ENCODE assay signal across 8 mouse cellular contexts in the genomic region with DNA sequence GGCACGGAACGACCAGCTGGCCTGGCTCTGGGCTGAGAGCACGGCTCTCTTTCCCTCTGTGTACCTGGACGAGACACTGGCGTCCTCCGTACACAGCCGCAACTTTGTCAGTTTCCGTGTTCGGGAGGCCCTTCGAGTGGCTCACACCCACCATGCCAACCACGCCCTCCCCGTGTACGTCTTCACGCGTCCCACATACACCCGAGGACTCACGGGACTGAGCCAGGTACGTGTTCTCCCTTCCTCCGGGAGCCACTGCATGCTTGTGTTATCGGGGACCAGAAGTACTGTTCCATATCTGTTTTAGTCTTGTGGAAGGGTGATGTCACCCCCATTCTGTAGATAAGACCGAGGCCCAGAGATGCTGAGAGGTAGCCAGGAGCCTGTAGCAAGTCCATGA. TPM values are rescaled to one million over a fixed set of nuclear protein-coding genes. Genes with fewer than 3 reads are reported as not detected.
DNase-seq lines count a peak whose midpoint lies in the region; ATAC-seq lines count a peak whose summit lies in the region.

No protein-coding gene starts in this region.

- no peak for ATAC-seq in heart, embryonic 13.5 days (ENCODE audit: extremely low read depth, insufficient number of reproducible peaks, low FRiP score, low TSS enrichment)
- no peak for ATAC-seq in embryonic facial prominence, embryonic 13.5 days (ENCODE audit: insufficient number of reproducible peaks, insufficient read depth, low FRiP score, low TSS enrichment, low read depth)
- ATAC-seq in intestine, embryonic 16.5 days = no peak
- no peak for ATAC-seq in midbrain, embryonic 14.5 days (ENCODE audit: low FRiP score, low TSS enrichment)

- peak overlapping the region; percentile 93 for H3K9ac ChIP-seq in heart, embryonic 13.5 days
- peak overlapping the region; percentile 84 for H3K9ac ChIP-seq in embryonic facial prominence, embryonic 13.5 days
- peak overlapping the region; percentile 85 for H3K9ac ChIP-seq in intestine, embryonic 16.5 days (ENCODE audit: low read depth, low read length)
- H3K9ac ChIP-seq in midbrain, embryonic 14.5 days (replicated peaks; ENCODE audit: low read length) = peak overlapping the region; percentile 80

- H3K9me3 ChIP-seq in heart, embryonic 13.5 days = no peaks in the 10 kb centered on the region
- H3K9me3 ChIP-seq in embryonic facial prominence, embryonic 13.5 days = no peaks in the 10 kb centered on the region
- H3K9me3 ChIP-seq in intestine, embryonic 16.5 days (ENCODE audit: control insufficient read depth, low read length) = no peaks in the 10 kb centered on the region
- no peaks in the 10 kb centered on the region for H3K9me3 ChIP-seq in midbrain, embryonic 14.5 days (ENCODE audit: control insufficient read depth, low read length)

- no peak for DNase-seq in heart, postnatal 14 days
- no peak for DNase-seq in midbrain, embryonic 14.5 days
- DNase-seq in layer of hippocampus, postnatal 14 days (ENCODE audit: low spot score in 2 of 2) = no peak
- DNase-seq in natural killer cell, adult 2 months (ENCODE audit: low spot score in 2 of 2) = no peak
- DNase-seq in cerebellum, postnatal 10 days = no peak

- peak overlapping the region; percentile 81 for H3K4me2 ChIP-seq in heart, embryonic 13.5 days
- peak overlapping the region; percentile 88 for H3K4me2 ChIP-seq in embryonic facial prominence, embryonic 13.5 days
- peak overlapping the region; percentile 74 for H3K4me2 ChIP-seq in intestine, embryonic 16.5 days (ENCODE audit: low read depth, low read length)
- peak overlapping the region; percentile 83 for H3K4me2 ChIP-seq in midbrain, embryonic 14.5 days (ENCODE audit: low read length)

- H3K27me3 ChIP-seq in heart, embryonic 13.5 days (replicated peaks) = no peaks in the 10 kb centered on the region
- no peaks in the 10 kb centered on the region for H3K27me3 ChIP-seq in embryonic facial prominence, embryonic 13.5 days
- no peaks in the 10 kb centered on the region for H3K27me3 ChIP-seq in intestine, embryonic 16.5 days (replicated peaks; ENCODE audit: control insufficient read depth, insufficient read depth, low read length)
- no peaks in the 10 kb centered on the region for H3K27me3 ChIP-seq in midbrain, embryonic 14.5 days (ENCODE audit: control insufficient read depth, insufficient read depth, low read length)

- peaks cover 55% of the 10 kb centered on the region for H3K4me1 ChIP-seq in heart, embryonic 13.5 days
- H3K4me1 ChIP-seq in embryonic facial prominence, embryonic 13.5 days = peaks cover 44% of the 10 kb centered on the region
- H3K4me1 ChIP-seq in intestine, embryonic 16.5 days (ENCODE audit: control insufficient read depth, insufficient read depth, low read length) = peaks cover 46% of the 10 kb centered on the region
- H3K4me1 ChIP-seq in midbrain, embryonic 14.5 days (ENCODE audit: control insufficient read depth, insufficient read depth, low read length) = peaks cover 32% of the 10 kb centered on the region

- peaks cover 47% of the 10 kb centered on the region for H3K36me3 ChIP-seq in heart, embryonic 13.5 days
- H3K36me3 ChIP-seq in embryonic facial prominence, embryonic 13.5 days = peaks cover 45% of the 10 kb centered on the region
- H3K36me3 ChIP-seq in intestine, embryonic 16.5 days (ENCODE audit: control insufficient read depth, insufficient read depth, low read length) = peaks cover 3% of the 10 kb centered on the region; the same call in 1 of the 2 replicates
- peaks cover 49% of the 10 kb centered on the region for H3K36me3 ChIP-seq in midbrain, embryonic 14.5 days (ENCODE audit: control insufficient read depth, insufficient read depth, low read length)

- WGBS in heart, embryonic 13.5 days = 57% methylated on average over 21 of the region's 21 CpGs
- WGBS in embryonic facial prominence, embryonic 13.5 days = 89% methylated on average over 21 of the region's 21 CpGs
- whole genome bisulfite sequencing in intestine, embryonic 16.5 days = 65% methylated on average over 21 of the region's 21 CpGs
- 94% methylated on average over 21 of the region's 21 CpGs for WGBS in midbrain, embryonic 14.5 days

- intact Hi-C loops in heart, postnatal 14 days (cut with DNase I) = no loop called here

- H3K4me3 ChIP-seq in heart, embryonic 13.5 days = peak overlapping the region; percentile 87
- peak overlapping the region; percentile 83 for H3K4me3 ChIP-seq in embryonic facial prominence, embryonic 13.5 days
- H3K4me3 ChIP-seq in intestine, embryonic 16.5 days (ENCODE audit: low read length) = peak overlapping the region; percentile 78
- H3K4me3 ChIP-seq in midbrain, embryonic 14.5 days (replicated peaks; ENCODE audit: low read depth, low read length) = peak overlapping the region; percentile 85

- H3K27ac ChIP-seq in heart, embryonic 13.5 days (replicated peaks) = peak overlapping the region; percentile 83
- H3K27ac ChIP-seq in embryonic facial prominence, embryonic 13.5 days = peak overlapping the region; percentile 91; the same call in 1 of the 2 replicates
- H3K27ac ChIP-seq in intestine, embryonic 16.5 days (ENCODE audit: low read length) = peak overlapping the region; percentile 53
- no peak overlapping the region for H3K27ac ChIP-seq in midbrain, embryonic 14.5 days (replicated peaks; ENCODE audit: low read depth, low read length)

RNA-seq across cellular contexts. Expression of a gene that starts 3.1 kb away (rescaled TPM):
- 94.0 and 104 TPM in 2 replicates for polyA plus RNA-seq in heart, embryonic 13.5 days (2015; fragmentation: Nextera tagmentation; extraction: Ambion mirVana)
- 10 to 100 TPM; 35.8 to 43.1 TPM for total RNA-seq in heart, postnatal 14 days (2021)
- polyA plus RNA-seq in embryonic facial prominence, embryonic 13.5 days (2015; fragmentation: Nextera tagmentation; extraction: Ambion mirVana) = 118 TPM in 2 replicates
- 88.2 and 91.2 TPM in 2 replicates for polyA plus RNA-seq in intestine, embryonic 16.5 days (2015; fragmentation: Nextera tagmentation; extraction: Ambion mirVana)
- 86.8 and 97.7 TPM in 2 replicates for polyA plus RNA-seq in midbrain, embryonic 14.5 days (2014; fragmentation: Nextera tagmentation; extraction: Ambion mirVana)
- total RNA-seq in layer of hippocampus, postnatal 14 days (2021) = 10 to 100 TPM; 14.6 to 16.8 TPM

RNA-seq across cellular contexts. Expression of a gene that starts 5.9 kb away (rescaled TPM):
- polyA plus RNA-seq in heart, embryonic 13.5 days (2015; fragmentation: Nextera tagmentation; extraction: Ambion mirVana) = 6.3 and 7.5 TPM in 2 replicates
- 1 to 10 TPM; 3.9 to 5.2 TPM for total RNA-seq in heart, postnatal 14 days (2021)
- polyA plus RNA-seq in embryonic facial prominence, embryonic 13.5 days (2015; fragmentation: Nextera tagmentation; extraction: Ambion mirVana) = 13.8 and 15.0 TPM in 2 replicates
- polyA plus RNA-seq in intestine, embryonic 16.5 days (2015; fragmentation: Nextera tagmentation; extraction: Ambion mirVana) = 5.8 and 5.9 TPM in 2 replicates
- 3.4 and 4.9 TPM in 2 replicates for polyA plus RNA-seq in midbrain, embryonic 14.5 days (2014; fragmentation: Nextera tagmentation; extraction: Ambion mirVana)
- 1 to 10 TPM; 4.8 to 6.3 TPM for total RNA-seq in layer of hippocampus, postnatal 14 days (2021)

RNA-seq across cellular contexts. Expression of a gene that starts 7.8 kb away (rescaled TPM):
- polyA plus RNA-seq in heart, embryonic 13.5 days (2015; fragmentation: Nextera tagmentation; extraction: Ambion mirVana) = 44.5 and 51.6 TPM in 2 replicates
- total RNA-seq in heart, postnatal 14 days (2021) = 10 to 100 TPM; 27.5 to 27.9 TPM
- polyA plus RNA-seq in embryonic facial prominence, embryonic 13.5 days (2015; fragmentation: Nextera tagmentation; extraction: Ambion mirVana) = 35.9 and 42.9 TPM in 2 replicates
- 49.6 and 50.6 TPM in 2 replicates for polyA plus RNA-seq in intestine, embryonic 16.5 days (2015; fragmentation: Nextera tagmentation; extraction: Ambion mirVana)
- 119 and 120 TPM in 2 replicates for polyA plus RNA-seq in midbrain, embryonic 14.5 days (2014; fragmentation: Nextera tagmentation; extraction: Ambion mirVana)
- 10 to 100 TPM; 63.0 to 64.1 TPM for total RNA-seq in layer of hippocampus, postnatal 14 days (2021)

RNA-seq across cellular contexts. Expression of a gene that starts 7.8 kb away (rescaled TPM):
- 13.9 and 14.6 TPM in 2 replicates for polyA plus RNA-seq in heart, embryonic 13.5 days (2015; fragmentation: Nextera tagmentation; extraction: Ambion mirVana)
- total RNA-seq in heart, postnatal 14 days (2021) = 10 to 100 TPM; 15.5 to 16.6 TPM
- 21.8 and 22.5 TPM in 2 replicates for polyA plus RNA-seq in embryonic facial prominence, embryonic 13.5 days (2015; fragmentation: Nextera tagmentation; extraction: Ambion mirVana)
- 19.2 and 20.2 TPM in 2 replicates for polyA plus RNA-seq in intestine, embryonic 16.5 days (2015; fragmentation: Nextera tagmentation; extraction: Ambion mirVana)
- polyA plus RNA-seq in midbrain, embryonic 14.5 days (2014; fragmentation: Nextera tagmentation; extraction: Ambion mirVana) = 14.1 and 18.2 TPM in 2 replicates
- total RNA-seq in layer of hippocampus, postnatal 14 days (2021) = 10 to 100 TPM in 1 of 2 experiments, 1 to 10 TPM in 1; 9.5 to 10.0 TPM

RNA-seq across cellular contexts. Expression of a gene that starts 9.8 kb away (rescaled TPM):
- 0.48 and 0.68 TPM in 2 replicates for polyA plus RNA-seq in heart, embryonic 13.5 days (2015; fragmentation: Nextera tagmentation; extraction: Ambion mirVana)
- total RNA-seq in heart, postnatal 14 days (2021) = under 1 TPM; 0.31 to 0.49 TPM
- 1.6 and 2.8 TPM in 2 replicates for polyA plus RNA-seq in embryonic facial prominence, embryonic 13.5 days (2015; fragmentation: Nextera tagmentation; extraction: Ambion mirVana)
- 0.66 and 0.68 TPM in 2 replicates for polyA plus RNA-seq in intestine, embryonic 16.5 days (2015; fragmentation: Nextera tagmentation; extraction: Ambion mirVana)
- polyA plus RNA-seq in midbrain, embryonic 14.5 days (2014; fragmentation: Nextera tagmentation; extraction: Ambion mirVana) = 0.89 and 1.4 TPM in 2 replicates
- total RNA-seq in layer of hippocampus, postnatal 14 days (2021) = 1 to 10 TPM in 1 of 2 experiments, under 1 TPM in 1; 0.95 to 1.5 TPM
